Mouse (Mus musculus) gastrocnemius, adult 18-20 months (tissue): ENCODE measurements around the gene Bdp1. TPM values are rescaled to one million over a fixed set of nuclear protein-coding genes. Genes with fewer than 3 reads are reported as not detected.

Source experiments
- DNase-seq: peaks from one replicate; pipeline ENCODE4 v3.0.0; 2021; ENCODE audit warnings: low spot score
- long read RNA-seq, 2 experiments: library from polyadenylated mRNA; stranded (forward); transcript quantifications; one replicate each; pipeline ENCODE4 v2.0.0; 2021
- total RNA-seq, 2 experiments: library from RNA; stranded (reverse); gene quantifications; 2 replicates each; pipeline ENCODE4 v1.2.3; 2021

The Bdp1 gene
- total RNA-seq = 10 to 100 TPM; 14.3 to 15.3 TPM
- long read RNA-seq, experiment 1, partial matches to known transcripts = 1 of 3 reads
- long read RNA-seq, experiment 1, other reads (novel, unspliced or antisense) = 2 of 3 reads
- long read RNA-seq, experiment 2 = 0 reads

- DNase-seq = peak; percentile 95
Measured at GRCm38 (mm10) chr13:100103748-100104254, at the start of gene Bdp1. Gene Bdp1 (minus strand): TSS chr13:100104070.

DNA sequence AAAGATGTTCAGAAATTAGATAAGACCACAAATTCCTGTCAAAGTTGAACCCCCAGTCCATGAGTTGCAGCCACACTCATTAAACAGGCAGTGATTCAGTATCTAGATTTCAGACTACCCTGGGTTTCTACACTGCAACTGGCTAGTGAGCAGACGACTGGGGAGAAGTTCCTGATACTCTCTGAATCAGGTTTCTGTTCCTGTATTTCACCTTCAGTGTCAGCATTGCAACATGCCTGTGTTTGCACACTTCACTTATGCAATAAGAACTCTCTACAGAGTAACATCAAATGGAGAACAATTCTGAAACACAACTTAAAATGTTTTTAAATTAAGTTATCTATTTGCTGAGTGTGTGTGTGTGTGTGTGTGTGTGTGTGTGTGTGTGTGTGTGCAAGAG is 48.8 kb upstream of the Bdp1 start:
- DNase-seq = no peak

GRCm38 (mm10) chr13:100141646-100142314 is 37.9 kb upstream of the Bdp1 start:
- no peak for DNase-seq

- DNase-seq = no peak
Measured at GRCm38 (mm10) chr13:100125258-100125643, 21.4 kb upstream of the Bdp1 start.

DNA sequence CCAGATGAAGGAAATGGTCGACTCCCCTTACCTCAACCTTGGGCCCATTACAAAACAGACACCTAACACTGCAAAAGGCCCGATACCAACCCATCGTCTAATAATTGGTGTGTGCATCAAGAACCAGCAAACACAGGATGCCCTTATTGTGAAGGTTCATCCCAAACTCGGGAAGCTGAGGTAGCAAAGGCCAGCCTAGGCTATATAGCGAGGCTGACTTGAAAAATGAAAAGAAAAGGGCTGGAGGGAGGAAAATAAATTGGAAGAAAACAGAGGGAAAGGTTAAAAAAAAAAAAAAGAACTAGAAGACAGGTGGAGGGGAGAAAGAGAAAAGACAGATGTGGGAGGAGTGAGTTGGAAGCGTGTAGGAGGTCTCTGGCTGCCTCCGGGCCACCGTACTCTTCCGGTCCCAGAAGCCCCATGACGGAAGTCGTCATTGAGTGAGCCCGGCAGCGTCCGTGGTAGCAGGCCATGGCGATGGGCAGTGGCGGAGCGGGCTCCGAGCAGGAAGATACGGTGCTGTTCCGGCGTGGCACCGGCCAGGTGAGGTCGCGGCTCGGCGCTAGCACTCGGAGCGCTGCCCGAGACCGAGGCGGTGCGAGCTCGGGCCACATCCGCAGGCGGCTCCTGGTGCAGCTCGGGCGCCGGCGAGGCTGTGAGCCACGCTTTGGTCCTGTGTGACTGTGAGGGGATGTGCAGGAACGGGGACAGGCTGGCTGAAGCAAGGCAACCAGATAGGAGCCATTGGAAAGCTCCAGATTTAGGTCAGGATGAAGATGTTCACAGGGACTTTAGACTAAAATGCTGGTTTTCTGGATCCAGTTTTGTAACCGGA is 20.8 kb upstream of the Bdp1 start, which contains the start of gene Smn1:
TSS of gene Smn1 (plus strand) at position 430 of the 835 bp plus-strand sequence.
- DNase-seq = peak; percentile 93

DNA sequence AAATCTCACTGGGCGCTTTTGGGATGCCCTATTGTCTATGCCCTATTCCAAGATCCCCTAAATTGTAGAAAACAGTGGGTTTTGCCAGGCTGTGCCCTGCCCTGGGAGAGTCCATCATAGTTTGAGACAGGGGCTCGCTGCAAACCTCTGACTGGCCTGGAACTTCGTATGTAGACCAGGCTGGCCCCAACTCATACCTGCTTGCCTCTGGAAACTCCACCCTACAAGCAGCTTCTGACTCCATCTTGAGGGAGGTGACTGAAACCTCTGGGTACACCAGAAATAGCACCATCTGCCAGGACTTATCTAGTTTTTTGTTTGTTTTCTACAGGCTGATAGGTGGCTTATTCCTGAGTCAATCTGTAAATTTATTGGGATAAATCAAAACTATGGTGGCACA is 20.1 kb upstream of the Bdp1 start:
- DNase-seq = no peak

GRCm38 (mm10) chr13:100112218-100112972 is 8.5 kb upstream of the Bdp1 start:
- DNase-seq = no peak

DNA sequence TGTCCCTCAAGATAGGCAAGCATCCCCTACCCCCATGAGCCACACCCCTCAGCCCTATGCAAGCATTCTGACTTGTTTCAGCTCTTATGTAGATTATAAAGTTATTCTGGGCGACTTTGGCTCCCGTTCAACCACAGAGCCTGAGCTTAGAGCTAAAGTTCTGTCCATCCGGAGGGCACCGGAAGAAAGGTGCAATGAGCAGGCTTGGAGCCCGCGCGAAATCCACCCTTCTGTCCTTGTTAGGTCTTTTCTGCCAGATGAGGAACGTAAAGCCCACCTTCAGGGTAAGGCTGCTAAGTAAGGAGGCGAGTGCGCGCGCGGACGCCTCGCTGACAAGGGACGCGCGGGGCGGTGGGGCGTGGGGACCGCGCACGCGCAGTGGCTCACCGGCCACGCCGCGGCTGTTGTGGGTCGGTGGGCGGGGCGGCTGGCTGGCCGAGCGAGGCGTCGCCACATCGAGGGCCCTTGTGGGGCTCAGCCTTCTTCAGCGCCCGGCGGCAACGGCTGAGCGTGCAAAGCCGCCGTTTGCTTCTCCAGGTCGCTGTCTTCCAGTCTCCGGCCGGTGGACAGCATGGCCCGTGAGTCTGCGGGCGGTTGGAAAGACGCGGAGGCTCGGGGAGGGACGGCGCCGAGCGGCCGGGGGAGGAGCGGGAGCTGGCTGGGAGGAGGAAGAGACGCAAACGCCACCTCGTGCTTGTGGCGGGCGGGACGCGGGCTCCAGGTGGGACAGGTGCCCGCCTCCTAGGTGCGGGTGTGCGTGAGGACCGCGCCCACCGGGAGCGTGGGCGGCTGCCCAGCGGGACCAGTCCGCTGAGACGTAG is 4.0 kb upstream of the Bdp1 start, which contains the start of gene Serf1:
TSS of gene Serf1 (plus strand) at position 361 of the 821 bp plus-strand sequence.
- DNase-seq = peak; percentile 70

GRCm38 (mm10) chr13:100103052-100103658 is 715 bp downstream of the Bdp1 start:
- DNase-seq = no peak

GRCm38 (mm10) chr13:100098808-100099207 is 5.1 kb downstream of the Bdp1 start:
- DNase-seq = no peak

GRCm38 (mm10) chr13:100071473-100071872 is 32.4 kb downstream of the Bdp1 start:
- no peak for DNase-seq

DNA sequence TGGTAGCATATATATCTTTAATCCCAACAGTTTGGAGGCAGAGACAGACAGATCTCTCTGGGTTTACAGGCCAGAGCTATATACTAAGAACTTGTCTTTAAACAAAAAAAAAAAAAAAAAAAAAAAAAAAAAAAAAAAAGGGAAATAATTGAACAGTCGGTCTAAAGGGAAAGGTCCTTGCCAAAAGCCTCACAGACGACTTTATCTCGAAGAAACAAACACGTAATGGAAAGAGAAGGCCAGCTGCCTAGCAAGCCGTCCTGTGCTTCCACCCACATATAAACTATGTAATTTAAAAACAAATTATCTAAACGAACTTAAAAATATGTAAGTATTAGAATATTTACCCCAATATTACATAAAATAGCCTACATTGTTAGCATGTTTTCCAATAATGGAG is 36.0 kb downstream of the Bdp1 start:
- no peak for DNase-seq

DNA sequence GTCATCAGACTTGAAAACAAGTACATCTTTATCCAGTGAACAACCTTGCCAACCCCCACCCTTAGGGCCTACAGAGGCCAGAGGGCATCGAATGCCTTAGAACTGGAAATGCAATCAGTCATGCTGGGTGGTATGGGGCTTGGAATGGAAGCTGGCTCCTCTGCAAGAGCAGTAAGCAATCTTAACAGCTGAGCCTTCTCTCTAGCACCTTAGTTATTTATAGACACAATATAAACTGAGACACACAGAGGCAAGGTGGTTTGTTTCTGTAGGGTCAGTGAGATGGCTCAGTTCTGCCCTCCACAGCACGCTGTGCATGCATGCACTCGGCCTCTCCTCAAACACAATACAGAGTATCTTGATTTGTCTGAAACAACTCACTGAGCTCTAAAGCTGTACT is 39.9 kb downstream of the Bdp1 start:
- no peak for DNase-seq

DNA sequence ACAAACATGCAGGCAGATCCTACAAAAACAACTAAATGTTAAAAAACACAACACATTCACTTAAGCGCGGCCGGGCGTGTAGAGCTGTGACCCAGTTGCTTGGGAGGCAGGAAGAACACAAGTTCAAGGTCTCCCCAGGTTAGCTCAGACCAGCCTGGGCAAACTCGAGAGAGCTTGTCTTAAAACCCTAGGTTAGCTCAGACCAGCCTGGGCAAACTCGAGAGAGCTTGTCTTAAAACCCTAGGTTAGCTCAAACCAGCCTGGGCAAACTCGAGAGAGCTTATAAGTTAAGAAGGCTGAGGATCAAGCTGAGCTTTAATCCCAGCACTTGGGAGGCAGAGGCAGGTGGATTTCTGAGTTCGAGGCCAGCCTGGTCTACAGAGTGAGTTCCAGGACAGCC is 46.1 kb downstream of the Bdp1 start:
- peak; percentile 10 for DNase-seq

DNA sequence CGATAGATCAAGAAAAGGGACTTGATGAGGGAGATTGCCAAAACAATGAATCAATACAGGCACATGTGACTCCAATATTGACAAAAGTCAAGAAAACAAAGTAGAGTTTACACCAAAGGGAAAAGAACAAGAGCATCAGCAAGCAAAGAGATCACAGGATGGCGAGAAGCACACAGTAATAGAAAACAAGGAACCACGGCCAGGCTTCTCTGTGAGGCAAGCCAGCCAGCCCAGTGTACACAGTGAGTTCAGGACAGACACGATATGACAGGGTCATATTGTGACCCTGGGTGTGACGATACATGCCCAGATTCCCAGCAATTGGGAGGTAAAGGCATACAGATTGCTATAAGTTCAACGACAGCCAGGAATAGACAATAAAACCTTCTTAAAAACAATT is 77.9 kb downstream of the Bdp1 start:
- no peak for DNase-seq

DNA sequence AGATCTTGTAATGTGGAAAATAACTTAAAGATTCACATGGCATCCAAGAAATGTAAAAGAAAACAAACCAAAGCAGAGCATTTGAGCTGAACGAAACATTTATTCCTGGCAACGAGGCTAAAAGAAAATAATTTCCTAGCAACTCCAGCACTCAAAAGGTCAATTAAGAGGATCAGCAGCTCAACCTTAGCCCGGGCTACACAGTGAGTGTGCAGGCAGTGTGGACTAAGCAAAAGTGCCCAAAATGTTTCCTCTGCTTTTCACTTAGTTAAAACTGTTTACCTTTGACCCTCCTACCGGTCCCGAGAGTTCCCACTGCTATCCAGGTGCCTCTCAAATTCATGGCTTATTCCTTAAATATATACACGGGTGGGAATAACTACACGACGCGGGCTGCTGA is 87.0 kb downstream of the Bdp1 start:
- no peak for DNase-seq

GRCm38 (mm10) chr13:100015937-100016336 is 87.9 kb downstream of the Bdp1 start:
- no peak for DNase-seq

GRCm38 (mm10) chr13:100014906-100015895 is 88.7 kb downstream of the Bdp1 start, which contains the start of gene Mccc2:
Gene Mccc2 (minus strand): TSS chr13:100015639.
- peak; percentile 77 for DNase-seq
